Mouse (Mus musculus) heart, embryonic 16.5 days (tissue): ENCODE measurements around the gene Ifi44. TPM values are rescaled to one million over a fixed set of nuclear protein-coding genes. Genes with fewer than 3 reads are reported as not detected.
A peak's percentile ranks its signal among the peaks of the same experiment; 100 is the strongest.

Source experiments
- ATAC-seq: fragments of 200-750 bp; cut with Nextera tagmentation; replicated peaks from 2 replicates; pipeline ENCODE4 v1.8.0; 2017; ENCODE audit warnings: moderate number of reproducible peaks; ENCODE audit not compliant: insufficient read depth, low FRiP score; ENCODE audit errors: extremely low read depth
- H3K27ac ChIP-seq: fragments of 300-500 bp; sonication (generic); 2 replicates; pipeline ENCODE4 v1.5.1; 2014; ENCODE audit warnings: mild to moderate bottlenecking, low read length, control low read depth, moderate library complexity
- H3K27me3 ChIP-seq: fragments of 300-500 bp; sonication (generic); 2 replicates; pipeline ENCODE4 v1.6.1; 2014; ENCODE audit warnings: low read length, mixed read lengths; ENCODE audit not compliant: control insufficient read depth, insufficient read depth
- H3K36me3 ChIP-seq: fragments of 300-500 bp; sonication (generic); 2 replicates; pipeline ENCODE4 v1.6.1; 2014; ENCODE audit not compliant: control insufficient read depth, insufficient read depth
- H3K4me1 ChIP-seq: fragments of 300-500 bp; sonication (generic); 2 replicates; pipeline ENCODE4 v1.6.1; 2014; ENCODE audit warnings: low read length, mixed read lengths; ENCODE audit not compliant: control insufficient read depth, insufficient read depth
- H3K4me2 ChIP-seq: fragments of 300-500 bp; sonication (generic); 2 replicates; pipeline ENCODE4 v1.6.1; 2014; ENCODE audit warnings: low read depth, mild to moderate bottlenecking, control low read depth, low read length
- H3K4me3 ChIP-seq: fragments of 300-500 bp; sonication (generic); 2 replicates; pipeline ENCODE4 v1.5.1; 2014; ENCODE audit warnings: mild to moderate bottlenecking, control low read depth, low read length
- H3K9ac ChIP-seq: fragments of 300-500 bp; sonication (generic); 2 replicates; pipeline ENCODE4 v1.6.1; 2014; ENCODE audit warnings: low read length, control low read depth
- H3K9me3 ChIP-seq: fragments of 300-500 bp; sonication (generic); replicated peaks from 2 replicates; pipeline ENCODE4 v1.6.1; 2016; ENCODE audit warnings: low read length; ENCODE audit not compliant: control insufficient read depth
- WGBS: fragments of 180-500 bp; shearing (Covaris S2); extraction: QIAGEN DNeasy Blood & Tissue Kit; methylation state at CpG from one replicate; pipeline ENCODE4 v1.1.7; 2014; 5-methylcytosine and 5-hydroxymethylcytosine counted together
- polyA plus RNA-seq: library from polyadenylated mRNA; unstranded; fragments of >200 nt; fragmentation: Nextera tagmentation; extraction: Ambion mirVana; gene quantifications from 2 replicates; pipeline ENCODE4 v1.2.1, GENCODE M21; 2015

Gene Ifi44
- 1.4 and 3.0 TPM in 2 replicates for polyA plus RNA-seq

GRCm38 (mm10) chr3:151749737-151750136 is at the start of gene Ifi44:
TSS of gene Ifi44 (minus strand) at chr3:151749960.
- Histone ChIP-seq H3K36me3 (no peaks in the 10 kb centered on the region), H3K4me2 (peak within 1 kb of the TSS; percentile 42), H3K27ac (no peak within 1 kb of the TSS), H3K27me3 (no peaks in the 10 kb centered on the region), H3K4me1 (no peaks in the 10 kb centered on the region; the same call in 1 of the 2 replicates), H3K9ac (no peak within 1 kb of the TSS), H3K9me3 (no peaks in the 10 kb centered on the region; the same call in 1 of the 2 replicates), H3K4me3 (peak within 1 kb of the TSS; percentile 20)
- WGBS, result 32% methylated on average over 7 of the region's 7 CpGs
- no peak for ATAC-seq

- Histone ChIP-seq H3K4me3 (no peak overlapping the region), H3K9me3 (no peaks in the 10 kb centered on the region), H3K36me3 (no peaks in the 10 kb centered on the region), H3K4me1 (no peaks in the 10 kb centered on the region), H3K27me3 (no peaks in the 10 kb centered on the region), H3K27ac (no peak overlapping the region), H3K9ac (no peak overlapping the region), H3K4me2 (no peak overlapping the region)
- no peak for ATAC-seq
- 74% methylated on average over 8 of the region's 8 CpGs for WGBS
These were observed 38.9 kb upstream of the Ifi44 start for GRCm38 (mm10) chr3:151788622-151789021.

- ATAC-seq, result no peak
- WGBS, result 59% methylated on average over 4 of the region's 4 CpGs
- H3K9me3 ChIP-seq, result no peaks in the 10 kb centered on the region
- no peak overlapping the region for H3K9ac ChIP-seq
- no peak overlapping the region for H3K27ac ChIP-seq
- H3K4me2 ChIP-seq, result no peak overlapping the region
- no peaks in the 10 kb centered on the region for H3K27me3 ChIP-seq
- no peak overlapping the region for H3K4me3 ChIP-seq
- H3K4me1 ChIP-seq, result no peaks in the 10 kb centered on the region
- H3K36me3 ChIP-seq, result no peaks in the 10 kb centered on the region
These were observed 25.3 kb upstream of the Ifi44 start for GRCm38 (mm10) chr3:151775089-151775488.

GRCm38 (mm10) chr3:151771074-151771473 is 21.3 kb upstream of the Ifi44 start:
- no peaks in the 10 kb centered on the region for H3K4me1 ChIP-seq
- no peaks in the 10 kb centered on the region for H3K9me3 ChIP-seq
- no peak for ATAC-seq
- H3K27ac ChIP-seq, result no peak overlapping the region
- H3K27me3 ChIP-seq, result no peaks in the 10 kb centered on the region
- no peak overlapping the region for H3K4me3 ChIP-seq
- WGBS, result 62% methylated on average over 3 of the region's 3 CpGs
- no peak overlapping the region for H3K4me2 ChIP-seq
- H3K36me3 ChIP-seq, result no peaks in the 10 kb centered on the region
- H3K9ac ChIP-seq, result no peak overlapping the region

GRCm38 (mm10) chr3:151748514-151748913 is 1.2 kb downstream of the Ifi44 start:
- no peaks in the 10 kb centered on the region for H3K36me3 ChIP-seq
- H3K27ac ChIP-seq, result no peak overlapping the region
- ATAC-seq, result no peak
- H3K4me2 ChIP-seq, result no peak overlapping the region
- no peak overlapping the region for H3K4me3 ChIP-seq
- no peak overlapping the region for H3K9ac ChIP-seq
- no peaks in the 10 kb centered on the region for H3K27me3 ChIP-seq
- no peaks in the 10 kb centered on the region; the same call in 1 of the 2 replicates for H3K4me1 ChIP-seq
- WGBS, result 83% methylated on average over 1 of the region's 1 CpGs
- no peaks in the 10 kb centered on the region; the same call in 1 of the 2 replicates for H3K9me3 ChIP-seq

GRCm38 (mm10) chr3:151746058-151746457 is 3.7 kb downstream of the Ifi44 start:
- H3K9me3 ChIP-seq, result no peaks in the 10 kb centered on the region; the same call in 1 of the 2 replicates
- H3K4me2 ChIP-seq, result no peak overlapping the region
- no peak for ATAC-seq
- H3K4me1 ChIP-seq, result no peaks in the 10 kb centered on the region; the same call in 1 of the 2 replicates
- no peak overlapping the region for H3K27ac ChIP-seq
- no peaks in the 10 kb centered on the region for H3K27me3 ChIP-seq
- no peak overlapping the region for H3K9ac ChIP-seq
- no peaks in the 10 kb centered on the region for H3K36me3 ChIP-seq
- WGBS, result 81% methylated on average over 8 of the region's 8 CpGs
- no peak overlapping the region for H3K4me3 ChIP-seq

- Histone ChIP-seq H3K36me3 (no peaks in the 10 kb centered on the region), H3K27ac (no peak overlapping the region), H3K4me2 (no peak overlapping the region), H3K4me3 (no peak overlapping the region), H3K9ac (no peak overlapping the region), H3K4me1 (no peaks in the 10 kb centered on the region), H3K27me3 (no peaks in the 10 kb centered on the region), H3K9me3 (no peaks in the 10 kb centered on the region; the same call in 1 of the 2 replicates)
- ATAC-seq, result no peak
- 50% methylated on average over 1 of the region's 1 CpGs for WGBS
These were observed 7.5 kb downstream of the Ifi44 start for GRCm38 (mm10) chr3:151742223-151742622.

GRCm38 (mm10) chr3:151716246-151716645 is 33.5 kb downstream of the Ifi44 start:
- H3K27me3 ChIP-seq, result no peaks in the 10 kb centered on the region
- ATAC-seq, result 0 out of 2 replicates have a peak, but pooled peaks have one; percentile 41
- no peaks in the 10 kb centered on the region for H3K36me3 ChIP-seq
- 18% methylated on average over 1 of the region's 1 CpGs for WGBS
- no peak overlapping the region for H3K9ac ChIP-seq
- H3K9me3 ChIP-seq, result no peaks in the 10 kb centered on the region
- no peaks in the 10 kb centered on the region for H3K4me1 ChIP-seq
- no peak overlapping the region for H3K4me2 ChIP-seq
- no peak overlapping the region for H3K4me3 ChIP-seq
- H3K27ac ChIP-seq, result no peak overlapping the region

GRCm38 (mm10) chr3:151707335-151707734 is 42.4 kb downstream of the Ifi44 start:
- no peaks in the 10 kb centered on the region for H3K9me3 ChIP-seq
- no peak overlapping the region for H3K9ac ChIP-seq
- ATAC-seq, result no peak
- no peaks in the 10 kb centered on the region for H3K36me3 ChIP-seq
- H3K4me1 ChIP-seq, result no peaks in the 10 kb centered on the region
- no peaks in the 10 kb centered on the region for H3K27me3 ChIP-seq
- 73% methylated on average over 4 of the region's 4 CpGs for WGBS
- H3K4me2 ChIP-seq, result no peak overlapping the region
- H3K27ac ChIP-seq, result no peak overlapping the region
- no peak overlapping the region for H3K4me3 ChIP-seq
